Mouse (Mus musculus): ENCODE data around the gene Sult2b1. TPM values are rescaled to one million over a fixed set of nuclear protein-coding genes. Genes with fewer than 3 reads are reported as not detected.

Sult2b1 gene
- polyA plus RNA-seq, 1 experiment from 2014 or later = 0.07 TPM

- WGBS (ENCODE audit: insufficient replicate concordance) = 66% methylated on average over 14 of the region's 14 CpGs
- H3K4me1 ChIP-seq (replicated peaks) = peaks cover 67% of the 10 kb centered on the region
- no peak overlapping the region for H3K9ac ChIP-seq
- no peak overlapping the region for H3K4me2 ChIP-seq
- H3K27ac ChIP-seq (replicated peaks) = no peak overlapping the region
- ATAC-seq (ENCODE audit: insufficient read depth) = no peak
- H3K36me3 ChIP-seq (replicated peaks) = peaks cover 37% of the 10 kb centered on the region
- no peaks in the 10 kb centered on the region for H3K27me3 ChIP-seq
- H3K4me3 ChIP-seq (replicated peaks) = no peak overlapping the region
- no peaks in the 10 kb centered on the region for H3K9me3 ChIP-seq (replicated peaks)
Observed at GRCm38 (mm10) chr7:45709677-45710355, 74.7 kb downstream of the Sult2b1 start.

- 61% methylated on average over 6 of the region's 6 CpGs for WGBS (ENCODE audit: insufficient replicate concordance)
- H3K4me1 ChIP-seq (replicated peaks) = peaks cover 67% of the 10 kb centered on the region
Observed at GRCm38 (mm10) chr7:45709036-45709435, 75.4 kb downstream of the Sult2b1 start.

GRCm38 (mm10) chr7:45708221-45708761, 76.2 kb downstream of the Sult2b1 start:
- Histone ChIP-seq H3K9ac (no peak overlapping the region), H3K4me3 (replicated peaks) (0 out of 2 replicates have a peak overlapping the region, but pooled peaks have one; percentile 65), H3K4me2 (peak overlapping the region; percentile 97), H3K4me1 (replicated peaks) (peaks cover 67% of the 10 kb centered on the region), H3K9me3 (replicated peaks) (no peaks in the 10 kb centered on the region), H3K27ac (replicated peaks) (0 out of 2 replicates have a peak overlapping the region, but pooled peaks have one; percentile 6), H3K36me3 (replicated peaks) (peaks cover 32% of the 10 kb centered on the region), H3K27me3 (peaks cover 1% of the 10 kb centered on the region; the same call in 1 of the 2 replicates)
- ATAC-seq (ENCODE audit: insufficient read depth) = no peak
- 40% methylated on average over 13 of the region's 13 CpGs for WGBS (ENCODE audit: insufficient replicate concordance)

More at GRCm38 (mm10) chr7:45709036-45709435, 75.4 kb downstream of the Sult2b1 start:
- no peak for ATAC-seq (ENCODE audit: insufficient read depth)
- H3K27ac ChIP-seq (replicated peaks) = no peak overlapping the region
- no peaks in the 10 kb centered on the region for H3K9me3 ChIP-seq (replicated peaks)
- H3K4me2 ChIP-seq = no peak overlapping the region
- H3K27me3 ChIP-seq = no peaks in the 10 kb centered on the region
- H3K4me3 ChIP-seq (replicated peaks) = no peak overlapping the region
- H3K36me3 ChIP-seq (replicated peaks) = peaks cover 37% of the 10 kb centered on the region
- H3K9ac ChIP-seq = no peak overlapping the region

- H3K9ac ChIP-seq = peak overlapping the region; percentile 64; the same call in 1 of the 2 replicates
- WGBS (ENCODE audit: insufficient replicate concordance) = under 1% methylated on average over 27 of the region's 27 CpGs
- peaks cover 23% of the 10 kb centered on the region for H3K36me3 ChIP-seq (replicated peaks)
- peak overlapping the region; percentile 65 for H3K4me3 ChIP-seq (replicated peaks)
- H3K27ac ChIP-seq (replicated peaks) = peak overlapping the region; percentile 71
- no peaks in the 10 kb centered on the region for H3K9me3 ChIP-seq (replicated peaks)
- H3K4me1 ChIP-seq (replicated peaks) = peaks cover 59% of the 10 kb centered on the region
- ATAC-seq (ENCODE audit: insufficient read depth) = peak; percentile 5; the same call in 1 of the 2 replicates
- peaks cover 9% of the 10 kb centered on the region for H3K27me3 ChIP-seq
- H3K4me2 ChIP-seq = peak overlapping the region; percentile 97
Observed at GRCm38 (mm10) chr7:45707375-45707967, 77.0 kb downstream of the Sult2b1 start.

GRCm38 (mm10) chr7:45706721-45707241, 77.7 kb downstream of the Sult2b1 start:
- peaks cover 16% of the 10 kb centered on the region for H3K36me3 ChIP-seq (replicated peaks)
- peak overlapping the region; percentile 65 for H3K4me3 ChIP-seq (replicated peaks)
- H3K9me3 ChIP-seq (replicated peaks) = no peaks in the 10 kb centered on the region
- H3K27ac ChIP-seq (replicated peaks) = peak overlapping the region; percentile 71
- H3K4me2 ChIP-seq = peak overlapping the region; percentile 97
- peaks cover 56% of the 10 kb centered on the region for H3K4me1 ChIP-seq (replicated peaks)
- peak overlapping the region; percentile 64 for H3K9ac ChIP-seq
- H3K27me3 ChIP-seq = peaks cover 14% of the 10 kb centered on the region
- ATAC-seq (ENCODE audit: insufficient read depth) = 0 out of 2 replicates have a peak, but pooled peaks have one; percentile 8
- under 1% methylated on average over 42 of the region's 45 CpGs for WGBS (ENCODE audit: insufficient replicate concordance)

- Histone ChIP-seq H3K27me3 (peaks cover 23% of the 10 kb centered on the region), H3K36me3 (replicated peaks) (peaks cover 7% of the 10 kb centered on the region), H3K9me3 (replicated peaks) (no peaks in the 10 kb centered on the region), H3K4me2 (peak overlapping the region; percentile 97), H3K27ac (replicated peaks) (no peak overlapping the region), H3K4me3 (replicated peaks) (peak overlapping the region; percentile 65), H3K9ac (peak overlapping the region; percentile 64), H3K4me1 (replicated peaks) (peaks cover 56% of the 10 kb centered on the region)
- no peak for ATAC-seq (ENCODE audit: insufficient read depth)
- WGBS (ENCODE audit: insufficient replicate concordance) = 4% methylated on average over 7 of the region's 7 CpGs
Observed at GRCm38 (mm10) chr7:45705873-45706281, 78.6 kb downstream of the Sult2b1 start.

- ATAC-seq (ENCODE audit: insufficient read depth) = no peak
- peaks cover 3% of the 10 kb centered on the region for H3K36me3 ChIP-seq (replicated peaks)
- peaks cover 27% of the 10 kb centered on the region for H3K27me3 ChIP-seq
- peak overlapping the region; percentile 45 for H3K27ac ChIP-seq (replicated peaks)
- H3K4me2 ChIP-seq = peak overlapping the region; percentile 97
- H3K9ac ChIP-seq = peak overlapping the region; percentile 25; the same call in 1 of the 2 replicates
- under 1% methylated on average over 21 of the region's 21 CpGs for WGBS (ENCODE audit: insufficient replicate concordance)
- H3K4me3 ChIP-seq (replicated peaks) = peak overlapping the region; percentile 65
- no peaks in the 10 kb centered on the region for H3K9me3 ChIP-seq (replicated peaks)
- H3K4me1 ChIP-seq (replicated peaks) = peaks cover 58% of the 10 kb centered on the region
Observed at GRCm38 (mm10) chr7:45705443-45705864, 79.0 kb downstream of the Sult2b1 start.

- peak; percentile 78 for ATAC-seq (ENCODE audit: insufficient read depth)
- peaks cover 33% of the 10 kb centered on the region for H3K27me3 ChIP-seq
- peaks cover 62% of the 10 kb centered on the region for H3K4me1 ChIP-seq (replicated peaks)
- peak within 1 kb of the TSS; percentile 97 for H3K4me2 ChIP-seq
- H3K4me3 ChIP-seq (replicated peaks) = peak within 1 kb of the TSS; percentile 65
- H3K9me3 ChIP-seq (replicated peaks) = no peaks in the 10 kb centered on the region
- H3K27ac ChIP-seq (replicated peaks) = peak within 1 kb of the TSS; percentile 63
- H3K36me3 ChIP-seq (replicated peaks) = no peaks in the 10 kb centered on the region
- peak within 1 kb of the TSS; percentile 25; the same call in 1 of the 2 replicates for H3K9ac ChIP-seq
- WGBS (ENCODE audit: insufficient replicate concordance) = under 1% methylated on average over 36 of the region's 36 CpGs
Observed at GRCm38 (mm10) chr7:45704730-45705442, 79.6 kb downstream of the Sult2b1 start, which contains the start of gene Dbp. Gene Dbp, plus strand, starts transcription at chr7:45705088.

GRCm38 (mm10) chr7:45704046-45704559, 80.4 kb downstream of the Sult2b1 start:
- Histone ChIP-seq H3K4me1 (replicated peaks) (peaks cover 64% of the 10 kb centered on the region), H3K9me3 (replicated peaks) (no peaks in the 10 kb centered on the region), H3K27ac (replicated peaks) (peak overlapping the region; percentile 63), H3K4me2 (peak overlapping the region; percentile 97), H3K9ac (no peak overlapping the region; the same call in 1 of the 2 replicates), H3K27me3 (peaks cover 41% of the 10 kb centered on the region), H3K4me3 (replicated peaks) (peak overlapping the region; percentile 65), H3K36me3 (replicated peaks) (no peaks in the 10 kb centered on the region)
- peak; percentile 59 for ATAC-seq (ENCODE audit: insufficient read depth)
- under 1% methylated on average over 13 of the region's 13 CpGs for WGBS (ENCODE audit: insufficient replicate concordance)

GRCm38 (mm10) chr7:45703521-45704033, 80.9 kb downstream of the Sult2b1 start:
- H3K4me1 ChIP-seq (replicated peaks) = peaks cover 60% of the 10 kb centered on the region
- H3K4me3 ChIP-seq (replicated peaks) = peak overlapping the region; percentile 65; the same call in 1 of the 2 replicates
- 56% methylated on average over 12 of the region's 12 CpGs for WGBS (ENCODE audit: insufficient replicate concordance)
- no peak for ATAC-seq (ENCODE audit: insufficient read depth)
- H3K27ac ChIP-seq (replicated peaks) = 0 out of 2 replicates have a peak overlapping the region, but pooled peaks have one; percentile 63
- H3K9ac ChIP-seq = no peak overlapping the region; the same call in 1 of the 2 replicates
- no peaks in the 10 kb centered on the region for H3K36me3 ChIP-seq (replicated peaks)
- H3K27me3 ChIP-seq = peaks cover 46% of the 10 kb centered on the region
- peak overlapping the region; percentile 97 for H3K4me2 ChIP-seq
- H3K9me3 ChIP-seq (replicated peaks) = no peaks in the 10 kb centered on the region

Measured in liver, embryonic 15.5 days (tissue).